In genomic region chr3:28359138-28359537, GRCm38 (mm10) we compare ENCODE assay signal across 15 mouse cellular contexts.
DNase-seq lines count a peak whose midpoint lies in the region; ATAC-seq and TF ChIP-seq lines count a peak whose summit lies in the region.
"Had no signal": no experiment of that assay in that cellular context is flagged by ENCODE, and none has a peak within 500 bp of the region (broad histone marks: within the 10 kb centered on the region; RNA-seq: fewer than 3 reads in every experiment).

No protein-coding gene starts in this region.

- no peak overlapping the region for H3K27ac ChIP-seq in lung, embryonic 14.5 days (ENCODE audit: low read depth)
- no peak overlapping the region for H3K27ac ChIP-seq in embryonic facial prominence, embryonic 11.5 days (replicated peaks; ENCODE audit: low read depth, low read length)
- no peak overlapping the region for H3K27ac ChIP-seq in liver, embryonic 11.5 days (ENCODE audit: low read depth, low read length)
- H3K27ac ChIP-seq in stomach, embryonic 15.5 days: no peak overlapping the region
- H3K27ac ChIP-seq: neural tube, embryonic 15.5 days had no signal

- H3K9ac ChIP-seq in lung, embryonic 14.5 days: no peak overlapping the region
- H3K9ac ChIP-seq in embryonic facial prominence, embryonic 11.5 days (replicated peaks; ENCODE audit: low read length): no peak overlapping the region
- H3K9ac ChIP-seq in liver, embryonic 11.5 days (ENCODE audit: low read depth, low read length): no peak overlapping the region
- no peak overlapping the region for H3K9ac ChIP-seq in stomach, embryonic 15.5 days
- H3K9ac ChIP-seq: neural tube, embryonic 15.5 days had no signal

- peak; percentile 76 for DNase-seq in lung, embryonic 14.5 days
- no peak for DNase-seq in lung, postnatal 25 days (ENCODE audit: low spot score)
- DNase-seq in embryonic facial prominence, embryonic 11.5 days (ENCODE audit: low spot score): peak; percentile 62
- no peak for DNase-seq in liver, embryonic 11.5 days (ENCODE audit: low spot score)
- no peak for DNase-seq in ovary, postnatal 36 days (ENCODE audit: low spot score)
- no peak for DNase-seq in thymus, postnatal 25 days
- DNase-seq in spleen, adult 12 weeks (ENCODE audit: low spot score): no peak
- DNase-seq: adrenal gland, postnatal 10 days; gastrocnemius, postnatal 10 days; heart, postnatal 4 days; kidney, adult 11 months; left cerebral cortex, postnatal 4 days had no signal

- 22% methylated on average over 6 of the region's 6 CpGs for WGBS in lung, embryonic 14.5 days
- 29% methylated on average over 6 of the region's 6 CpGs for WGBS in embryonic facial prominence, embryonic 11.5 days
- WGBS in liver, embryonic 11.5 days: 62% methylated on average over 6 of the region's 6 CpGs
- WGBS in stomach, embryonic 15.5 days: 30% methylated on average over 6 of the region's 6 CpGs

- TF ChIP-seq CTCF in lung, embryonic 14.5 days (IDR thresholded peaks at IDR 0.05; ENCODE audit: low read depth): no peak

- 0 out of 2 replicates have a peak, but pooled peaks cover 3% of the 10 kb centered on the region for H3K9me3 ChIP-seq in lung, embryonic 14.5 days (ENCODE audit: low read depth, low read length)
- H3K9me3 ChIP-seq in embryonic facial prominence, embryonic 11.5 days (replicated peaks; ENCODE audit: control insufficient read depth, low read length): no peaks in the 10 kb centered on the region
- no peaks in the 10 kb centered on the region for H3K9me3 ChIP-seq in liver, embryonic 11.5 days (ENCODE audit: control insufficient read depth, low read length)
- H3K9me3 ChIP-seq in stomach, embryonic 15.5 days: no peaks in the 10 kb centered on the region
- H3K9me3 ChIP-seq: neural tube, embryonic 15.5 days had no signal

- H3K4me2 ChIP-seq in lung, embryonic 14.5 days: no peak overlapping the region
- H3K4me2 ChIP-seq in embryonic facial prominence, embryonic 11.5 days (ENCODE audit: low read depth, low read length): no peak overlapping the region
- no peak overlapping the region for H3K4me2 ChIP-seq in liver, embryonic 11.5 days
- H3K4me2 ChIP-seq in stomach, embryonic 15.5 days: 0 out of 2 replicates have a peak overlapping the region, but pooled peaks have one; percentile 13
- H3K4me2 ChIP-seq: neural tube, embryonic 15.5 days had no signal

- H3K4me3 ChIP-seq in lung, embryonic 14.5 days (ENCODE audit: low read depth, low read length): no peak overlapping the region
- no peak overlapping the region for H3K4me3 ChIP-seq in embryonic facial prominence, embryonic 11.5 days (ENCODE audit: low read depth, low read length)
- no peak overlapping the region for H3K4me3 ChIP-seq in liver, embryonic 11.5 days (ENCODE audit: low read depth, low read length)
- H3K4me3 ChIP-seq in stomach, embryonic 15.5 days (replicated peaks): no peak overlapping the region
- H3K4me3 ChIP-seq: neural tube, embryonic 15.5 days had no signal

- H3K4me1 ChIP-seq in lung, embryonic 14.5 days (ENCODE audit: insufficient read depth): 0 out of 2 replicates have a peak, but pooled peaks cover 4% of the 10 kb centered on the region
- H3K4me1 ChIP-seq in embryonic facial prominence, embryonic 11.5 days (ENCODE audit: control insufficient read depth, insufficient read depth, low read length): no peaks in the 10 kb centered on the region
- H3K4me1 ChIP-seq in liver, embryonic 11.5 days (replicated peaks; ENCODE audit: control insufficient read depth, insufficient read depth, low read length): peaks cover 4% of the 10 kb centered on the region; the same call in 1 of the 2 replicates
- no peaks in the 10 kb centered on the region for H3K4me1 ChIP-seq in stomach, embryonic 15.5 days
- H3K4me1 ChIP-seq: neural tube, embryonic 15.5 days had no signal

- peak; percentile 70; the same call in 1 of the 2 replicates for ATAC-seq in lung, embryonic 14.5 days (ENCODE audit: insufficient read depth)
- ATAC-seq in embryonic facial prominence, embryonic 11.5 days (replicated peaks; ENCODE audit: insufficient number of reproducible peaks, low FRiP score, low TSS enrichment, low read depth): no peak; the same call in 1 of the 2 replicates
- peak; percentile 75 for ATAC-seq in liver, embryonic 11.5 days (replicated peaks; ENCODE audit: low FRiP score)
- ATAC-seq in stomach, embryonic 15.5 days (ENCODE audit: insufficient read depth, low FRiP score, low read depth): peak; percentile 47; the same call in 1 of the 2 replicates
- ATAC-seq: midbrain, embryonic 16.5 days had no signal

- no peaks in the 10 kb centered on the region for H3K27me3 ChIP-seq in lung, embryonic 14.5 days (ENCODE audit: insufficient read depth, low read length)
- H3K27me3 ChIP-seq in embryonic facial prominence, embryonic 11.5 days (ENCODE audit: control insufficient read depth, insufficient read depth, low read length): no peaks in the 10 kb centered on the region
- H3K27me3 ChIP-seq in liver, embryonic 11.5 days (replicated peaks; ENCODE audit: control insufficient read depth, insufficient read depth, low read length): no peaks in the 10 kb centered on the region
- H3K27me3 ChIP-seq in stomach, embryonic 15.5 days (replicated peaks): no peaks in the 10 kb centered on the region
- H3K27me3 ChIP-seq: neural tube, embryonic 15.5 days had no signal

- no peaks in the 10 kb centered on the region for H3K36me3 ChIP-seq in lung, embryonic 14.5 days (ENCODE audit: insufficient read depth)
- no peaks in the 10 kb centered on the region for H3K36me3 ChIP-seq in embryonic facial prominence, embryonic 11.5 days (replicated peaks; ENCODE audit: control insufficient read depth, insufficient read depth, low read depth, low read length)
- H3K36me3 ChIP-seq in liver, embryonic 11.5 days (ENCODE audit: control insufficient read depth, insufficient read depth, low read length): no peaks in the 10 kb centered on the region
- no peaks in the 10 kb centered on the region for H3K36me3 ChIP-seq in stomach, embryonic 15.5 days

Comparison
In these comparisons a context has a peak if more than half of its experiments do, and no peak if none do; other contexts are left out.
1. DNase-seq: peak in lung, embryonic 14.5 days (single experiment) and embryonic facial prominence, embryonic 11.5 days (single experiment); none in lung, postnatal 25 days (single experiment), liver, embryonic 11.5 days (single experiment), ovary, postnatal 36 days (single experiment), thymus, postnatal 25 days (single experiment) and spleen, adult 12 weeks (single experiment).